Mouse (Mus musculus) gonadal fat pad, adult 2 months (tissue): ENCODE measurements around the gene Atp6v1g2. TPM values are rescaled to one million over a fixed set of nuclear protein-coding genes. Genes with fewer than 3 reads are reported as not detected.

Experiments used
- DNase-seq: peaks from one replicate; pipeline ENCODE4 v3.0.0-alpha.2; 2012; ENCODE audit warnings: low read depth
- polyA plus RNA-seq: library from polyadenylated mRNA; depleted of rRNA; stranded (reverse); fragments of >200 nt; gene quantifications from 2 replicates; pipeline ENCODE4 v1.2.3, GENCODE M21; 2012; rRNA removed

Gene Atp6v1g2
- 20.9 and 22.5 TPM in 2 replicates for polyA plus RNA-seq

DNA sequence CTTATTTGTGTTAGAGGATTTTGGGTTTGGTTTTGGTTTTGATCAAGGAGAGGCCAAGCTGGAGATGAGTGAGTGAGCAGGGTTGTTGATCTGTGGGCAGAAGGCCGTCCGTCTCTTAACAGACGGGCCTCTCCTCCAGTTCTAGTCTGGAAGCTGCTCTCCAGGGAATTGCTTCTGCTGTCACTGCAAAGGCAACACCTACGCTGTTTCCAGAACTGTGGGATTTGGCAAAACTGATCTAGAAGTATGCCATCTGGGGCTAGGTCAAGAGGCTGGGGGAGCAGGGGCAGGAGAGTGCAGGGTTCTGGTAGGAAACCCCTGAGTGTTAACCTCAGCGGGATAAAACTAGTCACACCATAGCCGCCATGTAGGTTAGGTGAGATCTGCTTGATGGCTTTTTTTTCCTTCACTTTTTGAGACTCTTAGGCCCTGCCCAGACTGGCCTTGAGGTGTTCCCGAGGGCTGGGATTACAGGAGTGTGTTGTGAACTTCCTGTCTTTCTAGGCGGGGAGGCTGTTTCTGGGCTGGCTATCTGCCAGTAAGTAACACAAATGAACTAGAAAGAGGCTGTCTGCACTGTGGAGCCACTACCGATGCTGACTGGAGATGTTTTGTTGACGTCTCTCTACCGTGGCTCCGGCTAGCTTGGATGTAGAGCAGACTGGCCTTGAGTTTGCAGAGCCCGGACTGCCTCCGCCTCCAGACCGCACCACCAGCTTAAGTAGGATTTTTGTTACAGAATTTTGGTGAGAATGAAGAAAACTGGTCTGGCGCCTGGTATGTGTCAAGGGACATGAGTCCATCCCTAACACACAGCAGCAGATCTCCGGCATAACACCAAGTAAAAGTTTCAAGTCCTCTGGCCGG, at the start of gene Atp6v1g2:
Gene Atp6v1g2, plus strand, starts transcription at position 547 of the 867 bp plus-strand sequence.
- no peak for DNase-seq

DNA sequence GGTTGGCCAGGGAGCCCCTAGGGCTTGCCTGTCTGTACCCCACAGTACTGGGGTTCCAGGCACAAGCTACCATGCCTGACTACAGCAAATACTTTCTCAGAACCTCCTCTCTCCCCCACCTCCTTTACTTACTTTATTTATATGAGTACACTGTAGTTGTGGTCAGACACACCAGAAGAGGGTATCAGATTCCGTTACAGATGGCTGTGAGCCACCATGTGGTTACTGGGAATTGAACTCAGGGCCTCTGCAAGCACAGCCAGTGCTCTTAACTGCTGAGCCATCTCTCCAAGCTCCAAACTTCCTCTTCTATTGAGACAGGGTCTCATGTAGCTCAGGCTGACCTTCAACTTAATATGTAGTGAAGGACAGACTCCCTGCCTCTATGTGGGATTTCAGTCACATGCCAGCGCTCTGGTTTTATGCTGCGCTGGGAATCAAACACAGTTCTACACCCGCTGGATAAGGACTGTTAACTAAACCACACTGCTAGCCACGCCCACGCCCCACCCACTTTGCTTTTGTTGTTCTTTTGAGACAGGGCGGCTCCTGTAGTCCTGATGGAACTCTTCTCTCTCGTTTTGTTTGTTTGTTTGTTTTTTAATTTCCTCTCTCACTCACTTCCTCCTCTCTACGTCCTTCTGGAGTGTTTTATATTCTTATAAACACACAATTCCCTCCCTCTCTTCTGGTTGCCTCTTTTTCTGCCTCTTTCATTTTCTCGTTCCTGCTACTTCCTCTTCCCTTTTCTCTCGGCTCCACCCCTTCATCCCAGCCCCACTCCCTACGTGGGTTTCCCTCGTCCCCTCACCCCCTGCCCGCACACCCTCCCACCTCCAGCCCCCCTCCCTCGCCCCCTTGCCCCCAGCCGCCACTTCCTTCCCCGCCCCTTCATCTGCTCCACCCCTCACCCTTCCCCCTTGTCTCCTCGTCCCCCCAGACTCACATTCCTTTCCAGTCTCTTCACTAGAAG, 47.5 kb upstream of the Atp6v1g2 start:
- DNase-seq: no peak

DNA sequence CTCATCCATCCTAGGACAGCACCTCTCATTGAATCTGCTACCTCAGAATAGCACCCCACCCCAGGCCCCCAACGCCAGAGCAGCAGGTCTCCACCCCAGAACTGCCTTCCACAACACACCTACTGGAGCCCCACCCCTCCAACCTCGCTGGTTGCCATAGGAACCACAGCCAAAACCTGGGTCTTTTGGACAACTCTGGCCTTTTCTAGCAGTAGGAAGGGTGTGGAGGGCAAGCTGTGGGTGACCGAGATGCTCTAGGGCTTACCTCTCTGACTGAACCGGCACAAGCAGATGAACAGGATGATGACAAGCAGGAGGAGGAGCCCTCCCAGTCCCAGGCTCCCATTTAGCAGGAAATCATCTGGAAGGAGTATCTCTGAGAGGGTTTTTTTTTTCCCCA, 46.8 kb upstream of the Atp6v1g2 start:
- DNase-seq: no peak

DNA sequence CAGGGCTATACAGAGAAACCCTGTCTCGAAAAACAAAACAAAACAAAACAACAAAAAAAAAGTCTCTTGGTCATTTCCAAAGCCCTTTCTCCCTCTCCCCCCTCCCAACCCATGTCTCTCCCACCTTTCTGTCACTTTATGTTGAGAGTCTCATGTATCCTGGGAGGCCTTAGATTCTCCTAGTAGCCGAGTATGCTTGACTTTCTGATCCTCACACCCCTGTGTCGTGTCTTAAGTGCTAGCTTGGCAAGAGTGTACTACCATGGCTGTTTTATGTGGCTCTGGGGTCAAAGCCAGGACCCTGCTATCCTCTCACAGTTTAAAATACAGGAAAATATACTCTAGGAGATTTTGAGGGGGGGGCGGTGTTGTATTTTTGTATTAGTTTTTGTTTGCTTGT, 46.1 kb upstream of the Atp6v1g2 start:
- no peak for DNase-seq

DNA sequence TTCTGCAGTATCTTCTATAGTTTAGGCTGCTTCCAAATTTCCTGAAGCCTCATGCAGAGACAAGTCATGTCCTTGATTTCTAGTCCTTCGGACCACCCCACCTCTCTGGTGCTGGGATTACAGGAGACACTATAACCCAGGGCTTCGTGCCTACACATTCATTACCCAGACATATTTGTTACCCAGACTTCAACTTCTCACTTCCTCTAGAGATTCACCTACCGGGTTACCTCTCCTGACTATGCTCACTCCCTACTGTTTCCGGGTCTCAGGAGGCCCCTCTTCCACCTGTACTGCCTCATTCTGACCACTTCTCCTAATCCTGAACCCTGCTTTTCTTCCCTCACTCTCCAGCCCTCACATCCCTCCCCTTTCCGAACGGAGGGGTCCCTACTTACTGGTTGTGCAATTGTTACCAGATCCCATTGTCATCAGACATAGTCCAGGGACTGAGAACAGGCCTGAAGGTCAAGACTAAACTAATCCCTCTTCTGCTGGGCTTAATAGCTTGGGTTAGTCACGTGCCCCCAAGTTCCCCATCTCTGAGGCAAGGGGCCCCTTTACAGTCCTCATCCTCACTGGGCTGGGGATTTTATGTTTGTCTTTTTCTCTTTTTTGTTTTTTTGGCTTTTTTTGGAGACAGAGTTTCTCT, 45.4 kb upstream of the Atp6v1g2 start, which contains the start of gene Lst1:
Gene Lst1, minus strand, starts transcription at position 481 of the 652 bp plus-strand sequence.
- DNase-seq: no peak

DNA sequence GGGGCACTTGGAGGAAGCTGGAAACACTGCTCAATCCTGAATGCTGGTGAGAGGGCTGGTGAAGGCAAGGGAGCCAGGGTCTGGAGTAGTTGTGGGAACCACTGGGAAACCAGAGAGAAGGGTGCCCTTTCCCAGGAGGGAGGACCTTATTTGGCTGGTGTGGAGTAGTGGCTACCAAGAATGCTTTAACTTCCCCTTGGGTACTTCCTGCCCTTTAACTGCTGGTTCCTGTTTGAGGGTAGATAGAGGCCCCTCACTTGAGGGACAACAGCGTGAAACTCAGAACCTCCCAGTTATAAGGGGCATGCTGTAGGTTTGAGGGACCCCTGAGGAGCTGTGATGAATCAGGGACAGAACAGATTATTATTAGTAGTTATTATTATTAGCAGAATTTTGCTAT, 44.3 kb upstream of the Atp6v1g2 start:
- no peak for DNase-seq

DNA sequence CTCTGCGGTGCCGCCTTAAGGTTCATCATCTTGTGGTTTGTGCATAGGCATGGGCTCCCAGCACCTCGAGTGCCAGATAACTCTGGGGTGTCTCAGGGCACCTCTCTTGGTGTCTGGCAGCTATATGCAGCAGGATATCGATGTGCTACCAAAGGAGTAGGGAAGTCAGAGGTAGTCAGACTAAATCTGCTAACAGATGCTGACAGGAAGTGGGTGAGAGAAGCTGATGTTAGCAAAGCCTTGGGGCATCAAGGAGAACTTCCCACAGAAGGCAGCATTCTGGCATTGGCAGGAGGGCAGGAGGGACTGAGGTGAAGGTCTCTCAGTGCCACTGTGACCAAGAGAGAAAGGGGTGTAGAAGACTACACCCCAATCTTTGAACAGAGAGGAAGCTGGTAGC, 43.4 kb upstream of the Atp6v1g2 start:
- DNase-seq: no peak

DNA sequence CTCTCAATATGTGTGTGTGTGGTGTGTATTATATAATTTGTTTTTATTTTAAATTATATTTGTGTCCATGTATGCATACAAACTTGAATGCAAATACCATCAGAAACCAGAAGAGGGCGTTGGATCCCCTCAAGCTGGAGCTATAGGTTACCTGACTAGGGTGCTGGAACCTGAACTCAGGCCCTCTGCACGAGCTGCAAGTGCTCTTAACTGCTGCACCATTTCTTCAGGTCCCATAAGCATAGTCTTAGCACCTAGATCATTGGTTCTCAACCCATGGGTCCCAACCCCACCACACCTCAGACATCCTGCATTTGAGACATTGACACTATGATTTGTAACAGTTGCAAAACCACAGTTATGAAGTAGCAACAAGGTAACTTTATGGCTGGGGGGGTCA, 41.7 kb upstream of the Atp6v1g2 start:
- no peak for DNase-seq

DNA sequence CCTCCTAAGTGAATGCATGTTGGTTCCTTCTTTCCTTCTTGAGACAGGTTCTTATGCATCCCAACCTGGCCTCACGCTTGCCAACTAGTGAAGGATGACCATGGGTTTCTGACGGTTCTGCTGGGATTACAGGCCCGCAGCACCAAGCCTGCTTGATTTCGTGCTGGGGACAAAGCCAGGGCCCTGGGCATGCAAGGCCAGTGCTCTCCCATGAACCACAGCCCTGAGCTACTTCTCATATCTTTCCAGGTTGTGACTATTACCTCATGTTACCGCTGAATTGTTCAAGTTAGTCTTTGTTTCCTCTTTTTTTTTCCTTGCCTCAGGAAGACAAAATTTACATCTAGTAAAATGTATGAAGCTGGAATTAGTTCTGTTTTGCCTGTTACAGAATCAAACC, 40.5 kb upstream of the Atp6v1g2 start:
- DNase-seq: no peak

DNA sequence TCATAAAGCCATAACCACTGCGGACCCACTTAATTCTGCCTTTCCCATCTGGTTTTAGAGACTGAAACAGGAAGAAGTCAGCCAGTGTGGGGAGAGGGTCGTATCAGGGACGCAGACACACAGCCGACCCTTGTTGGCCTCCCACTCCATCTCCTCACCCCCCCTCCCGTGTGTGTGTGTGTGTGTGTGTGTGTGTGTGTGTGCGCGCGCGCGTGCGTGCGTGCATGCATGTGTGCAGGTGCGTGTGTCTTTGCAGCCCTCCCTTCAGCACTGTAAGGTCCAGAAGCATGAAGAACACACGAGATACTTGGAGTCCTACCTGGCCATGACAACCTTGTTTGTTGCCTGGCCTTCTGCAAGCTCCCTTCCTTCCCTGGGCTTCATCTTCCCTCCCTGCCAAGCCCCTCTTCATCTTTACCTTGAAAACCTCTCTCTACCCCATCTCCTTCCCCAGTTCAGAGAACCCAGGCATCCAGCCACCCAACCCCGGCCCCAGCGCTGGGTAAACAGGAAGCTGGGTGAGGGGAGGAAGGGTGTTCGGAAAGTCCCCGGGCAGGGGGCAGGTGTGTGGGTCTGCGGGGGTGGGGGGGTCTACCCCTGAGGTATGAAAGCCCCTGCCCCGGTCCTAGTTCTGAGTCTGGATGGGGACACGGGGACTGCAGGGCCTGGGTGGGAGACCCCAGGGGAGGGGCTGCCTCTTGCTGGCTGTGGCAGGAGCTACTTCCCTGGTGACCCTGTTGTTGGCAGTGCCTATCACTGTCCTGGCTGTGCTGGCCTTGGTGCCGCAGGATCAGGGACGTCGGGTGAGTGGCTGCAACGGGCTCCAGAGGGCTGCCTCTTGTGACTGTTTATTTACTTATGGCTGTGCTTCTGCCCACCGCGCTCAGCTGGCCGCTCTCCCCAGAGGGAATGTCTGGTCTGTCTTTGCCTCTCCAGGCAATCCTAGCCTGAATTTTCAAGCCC, 39.3 kb upstream of the Atp6v1g2 start, which contains the start of gene Ltb:
Gene Ltb, plus strand, starts transcription at position 559 of the 963 bp plus-strand sequence.
- no peak for DNase-seq

DNA sequence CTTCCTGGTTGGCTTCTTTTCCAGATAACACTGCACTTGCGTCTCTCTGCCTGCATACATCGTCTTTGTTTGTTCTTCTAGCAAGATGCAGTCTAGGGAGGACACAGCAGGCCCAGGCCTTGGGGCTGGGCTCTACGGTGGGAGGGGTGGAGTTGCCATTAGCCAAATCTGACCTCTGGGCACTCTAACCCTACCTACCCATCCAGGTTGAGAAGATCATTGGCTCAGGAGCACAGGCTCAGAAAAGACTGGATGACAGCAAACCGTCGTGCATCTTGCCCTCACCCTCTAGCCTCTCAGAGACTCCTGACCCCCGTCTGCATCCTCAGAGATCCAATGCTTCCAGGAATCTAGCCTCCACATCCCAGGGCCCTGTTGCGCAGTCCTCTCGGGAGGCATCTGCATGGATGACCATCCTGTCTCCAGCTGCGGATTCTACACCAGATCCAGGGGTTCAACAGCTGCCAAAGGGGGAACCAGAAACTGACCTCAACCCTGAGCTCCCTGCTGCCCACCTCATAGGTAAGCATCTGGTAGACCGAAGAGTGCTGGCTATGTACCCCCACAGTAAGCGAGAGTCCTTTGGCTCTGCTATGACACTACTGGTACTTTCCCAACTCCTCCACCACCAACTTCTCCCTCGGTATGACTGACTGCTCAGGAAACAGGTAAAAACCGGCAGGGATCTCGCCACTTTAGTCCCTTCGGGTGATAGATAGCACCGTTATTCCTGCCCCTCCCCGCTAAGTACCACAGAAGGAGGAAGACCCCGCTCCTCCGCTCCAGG, 38.4 kb upstream of the Atp6v1g2 start:
- DNase-seq: no peak

DNA sequence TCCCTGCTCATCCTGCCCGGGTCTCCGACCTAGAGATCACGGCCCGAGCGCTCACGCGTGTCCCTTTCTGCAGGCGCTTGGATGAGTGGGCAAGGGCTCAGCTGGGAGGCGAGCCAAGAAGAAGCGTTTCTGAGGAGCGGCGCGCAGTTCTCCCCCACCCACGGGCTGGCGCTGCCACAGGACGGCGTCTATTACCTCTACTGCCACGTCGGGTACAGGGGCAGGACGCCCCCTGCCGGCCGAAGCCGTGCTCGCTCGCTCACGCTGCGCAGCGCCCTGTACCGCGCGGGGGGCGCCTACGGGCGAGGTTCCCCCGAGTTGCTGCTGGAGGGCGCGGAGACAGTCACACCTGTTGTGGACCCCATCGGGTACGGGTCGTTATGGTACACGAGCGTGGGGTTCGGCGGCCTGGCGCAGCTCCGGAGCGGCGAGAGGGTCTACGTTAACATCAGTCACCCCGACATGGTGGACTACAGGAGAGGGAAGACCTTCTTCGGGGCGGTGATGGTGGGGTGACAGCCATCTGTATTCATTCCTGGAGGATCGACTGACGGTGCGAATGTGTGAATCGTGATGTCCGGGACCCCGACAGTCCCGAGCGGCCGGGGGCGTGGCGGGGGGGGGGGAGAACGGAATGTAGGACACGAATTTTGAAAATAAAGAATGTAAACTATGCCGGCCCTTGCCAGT, 37.7 kb upstream of the Atp6v1g2 start:
- DNase-seq: no peak

DNA sequence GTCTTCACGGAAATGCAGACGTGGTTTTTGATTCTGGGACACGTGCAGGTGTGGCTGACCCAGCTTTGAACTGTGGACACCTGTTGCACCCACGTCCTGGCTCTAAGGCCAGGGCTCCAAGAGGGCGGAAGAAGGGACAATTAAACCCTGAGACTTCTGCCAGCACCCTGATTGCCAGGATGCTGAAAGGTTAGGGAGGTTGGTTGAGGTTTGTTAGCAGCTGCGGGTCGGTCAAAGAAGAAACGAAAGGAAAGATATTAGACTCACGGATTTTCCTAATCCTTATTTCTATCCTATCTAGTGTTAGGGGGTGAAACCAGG, 37.2 kb upstream of the Atp6v1g2 start:
- DNase-seq: no peak

DNA sequence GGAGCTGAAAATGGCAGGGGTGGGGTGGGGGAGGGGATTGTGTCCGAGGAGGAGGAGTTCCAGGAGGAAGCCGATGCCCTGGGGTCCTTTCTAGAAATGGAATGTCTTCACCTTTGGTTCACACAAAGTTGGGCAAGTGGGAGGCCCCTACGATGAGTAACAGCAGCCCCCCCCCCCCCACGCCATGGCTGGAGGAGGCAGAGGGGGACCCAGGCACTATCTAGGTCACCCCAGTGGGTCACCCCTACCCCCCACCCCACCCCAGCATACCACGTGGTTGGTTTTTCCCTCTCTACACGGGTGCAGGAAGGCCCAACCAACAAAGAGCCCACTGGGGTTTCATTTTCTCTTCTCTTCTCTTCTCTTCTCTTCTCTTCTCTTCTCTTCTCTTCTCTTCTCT, 36.3 kb upstream of the Atp6v1g2 start:
- no peak for DNase-seq

DNA sequence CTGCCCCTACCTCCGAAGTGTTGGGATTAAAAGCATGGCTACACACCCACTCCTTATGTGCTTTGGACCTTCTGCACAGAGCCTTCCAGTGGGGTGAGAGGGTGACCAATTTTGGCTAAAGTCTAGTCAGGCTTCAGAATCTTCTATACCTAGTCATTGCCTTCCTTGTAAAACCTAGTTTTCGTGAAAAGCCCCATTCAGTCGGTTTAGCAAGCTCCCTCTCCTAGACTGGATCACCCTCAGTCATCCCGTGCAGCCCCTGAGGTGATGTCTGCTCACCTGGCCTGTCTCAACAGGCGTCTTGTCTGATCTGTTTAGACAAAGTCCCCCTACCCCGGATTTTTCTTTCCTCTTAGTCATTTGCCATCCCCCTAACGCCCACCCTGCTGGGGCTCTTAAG, 35.4 kb upstream of the Atp6v1g2 start:
- no peak for DNase-seq

DNA sequence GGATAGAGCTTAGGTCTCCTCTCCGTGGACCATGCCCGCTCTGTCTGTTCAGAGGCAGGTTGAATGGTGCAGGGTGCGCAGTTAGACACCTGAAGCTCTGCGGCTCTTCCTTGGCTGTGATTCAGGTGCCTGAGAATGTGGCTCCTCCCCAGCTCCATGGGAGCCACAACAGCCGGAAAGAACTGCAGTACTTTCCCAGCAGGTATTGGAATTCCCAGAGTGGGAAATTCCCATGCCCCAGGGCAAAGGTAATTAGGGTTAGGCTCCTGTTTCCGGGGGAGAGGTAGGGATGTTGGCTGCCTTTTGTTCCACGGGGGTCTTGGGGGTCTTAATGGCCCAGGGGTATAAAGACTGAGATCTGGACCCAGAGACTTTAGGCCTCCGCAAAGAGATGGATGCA, 34.5 kb upstream of the Atp6v1g2 start:
- no peak for DNase-seq

DNA sequence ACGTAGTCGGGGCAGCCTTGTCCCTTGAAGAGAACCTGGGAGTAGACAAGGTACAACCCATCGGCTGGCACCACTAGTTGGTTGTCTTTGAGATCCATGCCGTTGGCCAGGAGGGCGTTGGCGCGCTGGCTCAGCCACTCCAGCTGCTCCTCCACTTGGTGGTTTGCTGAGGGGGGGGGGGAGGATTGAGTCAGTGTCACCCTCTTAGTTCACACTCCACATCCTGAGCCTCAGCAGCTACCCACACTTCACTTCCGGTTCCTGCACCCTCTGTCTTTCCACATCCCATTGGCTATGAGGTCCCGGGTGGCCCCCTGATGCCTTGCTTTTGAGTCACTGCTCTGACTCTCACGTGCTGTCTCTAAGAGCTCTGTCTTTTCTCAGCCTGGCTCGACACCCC, 33.1 kb upstream of the Atp6v1g2 start:
- no peak for DNase-seq

DNA sequence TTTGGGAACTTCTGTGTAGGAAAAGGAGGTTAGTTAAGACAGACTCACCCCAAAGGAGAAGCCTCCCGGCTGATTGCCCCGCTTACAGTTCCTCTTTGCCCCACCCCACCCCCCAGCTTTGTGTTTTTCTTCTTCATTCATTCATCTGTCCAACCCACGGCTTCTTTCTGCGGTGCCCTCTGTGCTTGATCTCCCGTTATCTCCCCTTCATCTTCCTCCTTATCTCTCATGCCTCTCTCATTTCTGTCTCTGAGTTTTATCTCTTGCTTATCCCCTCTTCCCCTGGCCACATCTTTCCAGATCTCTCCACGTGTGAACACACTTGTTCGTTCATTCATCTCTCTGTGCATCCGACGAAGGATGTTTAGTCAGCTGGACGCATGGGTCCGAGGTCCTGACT, 32.3 kb upstream of the Atp6v1g2 start:
- DNase-seq: no peak

DNA sequence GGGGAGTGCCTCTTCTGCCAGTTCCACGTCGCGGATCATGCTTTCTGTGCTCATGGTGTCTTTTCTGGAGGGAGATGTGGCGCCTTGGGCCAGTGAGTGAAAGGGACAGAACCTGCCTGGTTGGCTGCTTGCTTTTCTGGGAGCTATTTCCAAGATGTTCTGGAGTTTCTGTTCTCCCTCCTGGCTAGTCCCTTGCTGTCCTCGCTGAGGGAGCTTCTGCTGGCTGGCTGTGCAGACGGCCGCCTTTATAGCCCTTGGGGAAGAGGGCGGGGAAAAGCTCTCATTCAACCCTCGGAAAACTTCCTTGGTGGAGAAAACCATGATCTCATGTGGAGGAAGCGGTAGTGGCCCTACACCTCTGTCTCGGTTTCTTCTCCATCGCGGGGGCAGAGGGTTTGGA, 31.7 kb upstream of the Atp6v1g2 start, which contains the start of gene Tnf:
Gene Tnf, minus strand, starts transcription at position 221 of the 400 bp plus-strand sequence.
- no peak for DNase-seq
